Mouse (Mus musculus) intestine, embryonic 14.5 days (tissue): Measurements from ENCODE around the gene Creb3l1. TPM values are rescaled to one million over a fixed set of nuclear protein-coding genes. Genes with fewer than 3 reads are reported as not detected.

Experiments
- microRNA-seq: library from miRNA; unstranded; fragments of <30 nt; microRNA quantifications from one replicate; pipeline ENCODE4, GENCODE M21; 2016
- polyA plus RNA-seq: library from polyadenylated mRNA; unstranded; fragments of >200 nt; fragmentation: Nextera tagmentation; extraction: Ambion mirVana; gene quantifications from 2 replicates; pipeline ENCODE4 v1.2.1, GENCODE M21; 2014

Creb3l1 gene
- polyA plus RNA-seq, 1 experiment from 2014 or later = 24.1 TPM

Small RNA genes within 50 kb of the gene (microRNA-seq; reads per million reads assigned to microRNA genes)
- gene Mir6999 = not detected

Other genes with a start within 250 kb of the Creb3l1 start
- 0.16 TPM in 1 of 2 replicates, not detected in the other for gene Chrm4, start 97.3 kb downstream of the Creb3l1 start, polyA plus RNA-seq
- gene Mdk, start 92.2 kb downstream of the Creb3l1 start, polyA plus RNA-seq = 973 and 1,126 TPM in 2 replicates
- gene Gm9821, start 78.8 kb downstream of the Creb3l1 start, polyA plus RNA-seq = 0.74 and 0.88 TPM in 2 replicates
- 71.9 and 75.6 TPM in 2 replicates for gene Dgkz, start 48.6 kb downstream of the Creb3l1 start, polyA plus RNA-seq
- gene Phf21a, start 68.6 kb upstream of the Creb3l1 start, polyA plus RNA-seq = 27.5 and 28.5 TPM in 2 replicates